Mouse (Mus musculus) cerebellum, adult 2 months (tissue): ENCODE data around the gene Nsl1.

Experiments
- CTCF ChIP-seq: fragments of 200-500 bp; IDR thresholded peaks from 2 replicates; pipeline ENCODE4 v1.5.1; 2011; ENCODE audit warnings: low read depth, mild to moderate bottlenecking, control low read depth, low read length, moderate library complexity, borderline replicate concordance; ENCODE audit not compliant: insufficient read depth
- POLR2A ChIP-seq: fragments of 200-500 bp; IDR thresholded peaks from 2 replicates; pipeline ENCODE4 v1.6.1; 2011; ENCODE audit warnings: low read length, control low read depth, borderline replicate concordance; ENCODE audit not compliant: insufficient read depth

DNA sequence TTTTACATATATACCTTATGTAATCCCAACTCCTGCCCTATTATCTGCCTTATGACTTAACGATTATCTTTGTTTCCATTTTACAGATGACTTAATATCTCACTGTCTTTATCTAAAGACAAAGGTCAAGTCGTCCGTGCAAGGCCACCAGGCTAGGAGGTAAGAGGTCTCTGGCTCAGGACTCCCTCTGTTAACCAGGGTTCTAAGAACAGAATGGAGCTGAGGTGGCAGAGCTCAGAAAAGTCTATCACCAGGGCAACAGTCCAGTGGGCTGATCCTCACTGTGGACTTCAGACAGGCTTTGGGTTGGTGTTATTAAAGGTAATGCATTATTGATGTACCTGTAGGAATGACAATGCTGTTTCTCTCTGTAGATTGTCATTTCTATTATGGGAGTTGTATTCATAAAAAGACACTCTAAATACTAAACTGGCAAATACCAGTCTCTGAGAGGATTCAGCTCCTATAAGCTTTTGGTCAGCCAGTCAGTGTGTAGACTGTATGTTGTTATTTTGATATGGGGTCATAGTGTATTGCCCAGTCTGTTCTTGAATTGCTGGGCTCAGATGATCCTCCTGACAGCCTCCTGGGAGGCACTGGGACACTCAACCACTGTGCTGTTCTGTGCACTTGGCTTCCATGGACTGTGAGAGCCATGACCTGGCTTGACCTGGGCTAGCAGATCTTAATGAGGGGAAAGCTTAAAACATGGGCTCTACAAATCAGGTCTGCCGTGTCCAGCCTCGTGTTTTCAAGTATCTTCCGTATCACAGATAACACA lies 26.1 kb upstream of the Nsl1 start, which contains the start of gene Spata45:
- no peak for TF ChIP-seq CTCF
- TF ChIP-seq POLR2A, result no peak
